Mouse (Mus musculus): ENCODE measurements around the gene Gm49392. TPM values are rescaled to one million over a fixed set of nuclear protein-coding genes. Genes with fewer than 3 reads are reported as not detected.

Gene Gm49392
- total RNA-seq, 1 experiment from 2014 or later: not detected

Other genes starting within 250 kb of the Gm49392 start
- not detected in 2 replicates for gene BC051665, start 110.5 kb downstream of the Gm49392 start, total RNA-seq (2021)
- gene Ctsll3, start 94.0 kb downstream of the Gm49392 start, total RNA-seq (2021): not detected in 2 replicates
- gene 4930486L24Rik, start 32.4 kb downstream of the Gm49392 start, total RNA-seq (2021): 177 and 206 TPM in 2 replicates
- 3.2 and 4.0 TPM in 2 replicates for gene Ctla2b, start 553 bp upstream of the Gm49392 start, total RNA-seq (2021)
- not detected in 2 replicates for gene Tpbpb, start 8.0 kb upstream of the Gm49392 start, total RNA-seq (2021)
- gene Gm49393, start 38.7 kb upstream of the Gm49392 start, total RNA-seq (2021): 1.6 TPM in 1 of 2 replicates, not detected in the other
- 0.94 TPM in 1 of 2 replicates, not detected in the other for gene Gm49391, start 39.7 kb upstream of the Gm49392 start, total RNA-seq (2021)
- gene Ctla2a, start 39.7 kb upstream of the Gm49392 start, total RNA-seq (2021): 23.6 and 28.2 TPM in 2 replicates
- gene Tpbpa, start 45.1 kb upstream of the Gm49392 start, total RNA-seq (2021): not detected in 2 replicates
- not detected in 2 replicates for gene Ctsj, start 109.1 kb upstream of the Gm49392 start, total RNA-seq (2021)
- not detected in 2 replicates for gene Ctsq, start 143.7 kb upstream of the Gm49392 start, total RNA-seq (2021)